In genomic region chr17:48278381-48278780, GRCm38 (mm10) we compare ENCODE assay signal across 22 mouse cellular contexts. TPM values are rescaled to one million over a fixed set of nuclear protein-coding genes. Genes with fewer than 3 reads are reported as not detected.
"Had no signal": no experiment of that assay in that cellular context is flagged by ENCODE, and none has a peak within 500 bp of the region (broad histone marks: within the 10 kb centered on the region; RNA-seq: fewer than 3 reads in every experiment).

No protein-coding gene starts in this region.

- H3K9ac ChIP-seq: limb, embryonic 13.5 days; liver, embryonic 14.5 days; lung, embryonic 14.5 days; midbrain, embryonic 12.5 days; neural tube, embryonic 13.5 days had no signal

- H3K4me3 ChIP-seq: limb, embryonic 13.5 days; midbrain, embryonic 12.5 days; neural tube, embryonic 13.5 days had no signal

- H3K9me3 ChIP-seq: limb, embryonic 13.5 days; midbrain, embryonic 12.5 days; neural tube, embryonic 13.5 days had no signal

- DNase-seq: kidney, adult 11 months; kidney, adult 9 months; kidney, postnatal 36 days; layer of hippocampus, adult 9-11 months; left cerebral cortex, postnatal 4 days; lung, embryonic 14.5 days; lung, postnatal 14 days; right cerebral cortex, postnatal 14 days; thymus, adult 2 months; thymus, postnatal 25 days had no signal

- H3K4me2 ChIP-seq: limb, embryonic 13.5 days; lung, embryonic 14.5 days; midbrain, embryonic 12.5 days; neural tube, embryonic 13.5 days had no signal

- H3K36me3 ChIP-seq: limb, embryonic 13.5 days; midbrain, embryonic 12.5 days; neural tube, embryonic 13.5 days had no signal

- H3K27ac ChIP-seq: kidney, postnatal 0 days; limb, embryonic 13.5 days; liver, embryonic 14.5 days; midbrain, embryonic 12.5 days; neural tube, embryonic 13.5 days had no signal

- H3K27me3 ChIP-seq: limb, embryonic 13.5 days; midbrain, embryonic 12.5 days; neural tube, embryonic 13.5 days had no signal

- ATAC-seq: midbrain, embryonic 16.5 days had no signal

RNA-seq across cellular contexts. Expression of gene Treml4, which starts 14.3 kb away (rescaled TPM):
- total RNA-seq: layer of hippocampus, adult 18-20 months; left cerebral cortex, postnatal 10 days; megakaryocyte-erythroid progenitor cell, adult 5-6 weeks had no signal

RNA-seq across cellular contexts. Expression of gene Treml2, which starts 20.9 kb away (rescaled TPM):
- polyA plus RNA-seq: neural tube, embryonic 13.5 days; testis, adult 2 months had no signal

RNA-seq across cellular contexts. Expression of gene Trem3, which starts 30.8 kb away (rescaled TPM):
- total RNA-seq: layer of hippocampus, adult 18-20 months; left cerebral cortex, adult 18-20 months; megakaryocyte-erythroid progenitor cell, adult 5-6 weeks had no signal
- polyA plus RNA-seq: midbrain, embryonic 12.5 days; midbrain, embryonic 16.5 days; stomach, embryonic 14.5 days; testis, adult 2 months had no signal

RNA-seq across cellular contexts. Expression of gene B430306N03Rik, which starts 37.6 kb away (rescaled TPM):
- total RNA-seq: left cerebral cortex, postnatal 10 days had no signal

RNA-seq across cellular contexts. Expression of gene Trem1, which starts 45.8 kb away (rescaled TPM):
- total RNA-seq: layer of hippocampus, adult 18-20 months; left cerebral cortex, adult 18-20 months; left cerebral cortex, postnatal 10 days; left cerebral cortex, postnatal 4 days had no signal
- polyA plus RNA-seq: lung, embryonic 14.5 days; midbrain, embryonic 16.5 days; stomach, embryonic 14.5 days had no signal
